Mouse (Mus musculus) midbrain, embryonic 15.5 days (tissue): ENCODE data around the gene Hspb8. TPM values are rescaled to one million over a fixed set of nuclear protein-coding genes. Genes with fewer than 3 reads are reported as not detected.
A peak's percentile ranks its signal among the peaks of the same experiment; 100 is the strongest.
"Not testable (repeated sequence)": the region's sequence is repeated elsewhere in the genome, so short reads cannot be mapped to it uniquely, and the experiment has no call there.

Source experiments
- ATAC-seq: fragments of 200-750 bp; cut with Nextera tagmentation; replicated peaks from 2 replicates; pipeline ENCODE4 v1.8.0; 2017; ENCODE audit warnings: moderate TSS enrichment
- H3K27ac ChIP-seq: fragments of 300-500 bp; sonication (generic); 2 replicates; pipeline ENCODE4 v1.5.1; 2015; ENCODE audit warnings: mild to moderate bottlenecking, inconsistent platforms
- H3K27me3 ChIP-seq: fragments of 300-500 bp; sonication (generic); replicated peaks from 2 replicates; pipeline ENCODE4 v1.6.1; 2015; ENCODE audit warnings: inconsistent platforms
- H3K36me3 ChIP-seq: fragments of 300-500 bp; sonication (generic); replicated peaks from 2 replicates; pipeline ENCODE4 v1.6.1; 2015; ENCODE audit warnings: inconsistent platforms
- H3K4me1 ChIP-seq: fragments of 300-500 bp; sonication (generic); 2 replicates; pipeline ENCODE4 v1.6.1; 2015; ENCODE audit warnings: inconsistent platforms
- H3K4me2 ChIP-seq: fragments of 300-500 bp; sonication (generic); 2 replicates; pipeline ENCODE4 v1.6.1; 2015; ENCODE audit warnings: inconsistent platforms, mild to moderate bottlenecking, moderate library complexity
- H3K4me3 ChIP-seq: fragments of 300-500 bp; sonication (generic); 2 replicates; pipeline ENCODE4 v1.5.1; 2015; ENCODE audit warnings: mild to moderate bottlenecking, inconsistent platforms
- H3K9ac ChIP-seq: fragments of 300-500 bp; sonication (generic); 2 replicates; pipeline ENCODE4 v1.6.1; 2015; ENCODE audit warnings: mild to moderate bottlenecking, inconsistent platforms
- H3K9me3 ChIP-seq: fragments of 300-500 bp; sonication (generic); 2 replicates; pipeline ENCODE4 v1.6.1; 2016; ENCODE audit warnings: inconsistent platforms
- WGBS: fragments of 180-500 bp; shearing (Covaris S2); methylation state at CpG from one replicate; pipeline ENCODE4 v1.1.7; 2015; ENCODE audit warnings: mixed read lengths; 5-methylcytosine and 5-hydroxymethylcytosine counted together
- polyA plus RNA-seq: library from polyadenylated mRNA; unstranded; fragments of >200 nt; fragmentation: Nextera tagmentation; extraction: Ambion mirVana; gene quantifications from 2 replicates; pipeline ENCODE4 v1.2.1, GENCODE M21; 2015

The Hspb8 gene
- polyA plus RNA-seq, 1 experiment from 2014 or later, result 3.9 TPM

- WGBS, result 57% methylated on average over 10 of the region's 10 CpGs
- H3K9me3 ChIP-seq, result no peaks in the 10 kb centered on the region
- no peak overlapping the region for H3K4me2 ChIP-seq
- H3K27me3 ChIP-seq, result no peaks in the 10 kb centered on the region
- H3K4me3 ChIP-seq, result no peak overlapping the region
- H3K9ac ChIP-seq, result no peak overlapping the region
- no peak for ATAC-seq
- H3K4me1 ChIP-seq, result peaks cover 11% of the 10 kb centered on the region
- 0 out of 2 replicates have a peak, but pooled peaks cover 3% of the 10 kb centered on the region for H3K36me3 ChIP-seq
- H3K27ac ChIP-seq, result no peak overlapping the region
Observed at GRCm38 (mm10) chr5:116445634-116446367, 23.1 kb upstream of the Hspb8 start.

- H3K4me2 ChIP-seq, result no peak overlapping the region
- H3K9me3 ChIP-seq, result no peaks in the 10 kb centered on the region
- no peak overlapping the region for H3K4me3 ChIP-seq
- 0 out of 2 replicates have a peak overlapping the region, but pooled peaks have one; percentile 42 for H3K27ac ChIP-seq
- 66% methylated on average over 27 of the region's 27 CpGs for WGBS
- peaks cover 11% of the 10 kb centered on the region for H3K4me1 ChIP-seq
- no peak overlapping the region for H3K9ac ChIP-seq
- H3K27me3 ChIP-seq, result no peaks in the 10 kb centered on the region
- ATAC-seq, result no peak
- H3K36me3 ChIP-seq, result 0 out of 2 replicates have a peak, but pooled peaks cover 2% of the 10 kb centered on the region
Observed at GRCm38 (mm10) chr5:116444517-116444916, 21.9 kb upstream of the Hspb8 start.

GRCm38 (mm10) chr5:116443459-116443940 is 20.8 kb upstream of the Hspb8 start:
- H3K4me2 ChIP-seq, result no peak overlapping the region
- WGBS, result 58% methylated on average over 8 of the region's 8 CpGs
- H3K9ac ChIP-seq, result no peak overlapping the region
- no peaks in the 10 kb centered on the region for H3K27me3 ChIP-seq
- H3K27ac ChIP-seq, result peak overlapping the region; percentile 42
- ATAC-seq, result no peak
- H3K4me3 ChIP-seq, result no peak overlapping the region
- H3K36me3 ChIP-seq, result 0 out of 2 replicates have a peak, but pooled peaks cover 2% of the 10 kb centered on the region
- H3K4me1 ChIP-seq, result peaks cover 11% of the 10 kb centered on the region
- H3K9me3 ChIP-seq, result no peaks in the 10 kb centered on the region

GRCm38 (mm10) chr5:116442697-116443458 is 20.2 kb upstream of the Hspb8 start:
- Histone ChIP-seq H3K9me3 (no peaks in the 10 kb centered on the region), H3K27me3 (no peaks in the 10 kb centered on the region), H3K36me3 (0 out of 2 replicates have a peak, but pooled peaks cover 2% of the 10 kb centered on the region), H3K4me3 (no peak overlapping the region), H3K4me1 (peaks cover 11% of the 10 kb centered on the region), H3K4me2 (no peak overlapping the region), H3K9ac (no peak overlapping the region), H3K27ac (no peak overlapping the region; the same call in 1 of the 2 replicates)
- no peak for ATAC-seq
- WGBS, result 77% methylated on average over 7 of the region's 7 CpGs

GRCm38 (mm10) chr5:116440251-116440650 is 17.6 kb upstream of the Hspb8 start:
- ATAC-seq, result no peak
- Histone ChIP-seq H3K36me3 (0 out of 2 replicates have a peak, but pooled peaks cover 2% of the 10 kb centered on the region), H3K27ac (no peak overlapping the region), H3K4me3 (no peak overlapping the region), H3K9ac (no peak overlapping the region), H3K4me2 (no peak overlapping the region), H3K27me3 (no peaks in the 10 kb centered on the region), H3K9me3 (no peaks in the 10 kb centered on the region), H3K4me1 (peaks cover 6% of the 10 kb centered on the region; the same call in 1 of the 2 replicates)
- WGBS, result 72% methylated on average over 4 of the region's 4 CpGs

GRCm38 (mm10) chr5:116438328-116438727 is 15.7 kb upstream of the Hspb8 start:
- Histone ChIP-seq H3K9ac (no peak overlapping the region), H3K9me3 (no peaks in the 10 kb centered on the region), H3K4me2 (no peak overlapping the region), H3K27ac (no peak overlapping the region), H3K4me1 (peaks cover 3% of the 10 kb centered on the region; the same call in 1 of the 2 replicates), H3K27me3 (no peaks in the 10 kb centered on the region), H3K36me3 (no peaks in the 10 kb centered on the region), H3K4me3 (no peak overlapping the region)
- WGBS, result 32% methylated on average over 4 of the region's 4 CpGs
- no peak for ATAC-seq

- ATAC-seq, result no peak
- Histone ChIP-seq H3K4me1 (no peaks in the 10 kb centered on the region), H3K9ac (no peak overlapping the region), H3K27me3 (no peaks in the 10 kb centered on the region), H3K36me3 (no peaks in the 10 kb centered on the region), H3K4me3 (no peak overlapping the region), H3K9me3 (no peaks in the 10 kb centered on the region), H3K27ac (no peak overlapping the region), H3K4me2 (no peak overlapping the region)
Observed at GRCm38 (mm10) chr5:116436117-116436516, 13.5 kb upstream of the Hspb8 start.

- H3K27ac ChIP-seq, result no peak overlapping the region
- no peak for ATAC-seq
- WGBS, result 56% methylated on average over 13 of the region's 13 CpGs
Observed at GRCm38 (mm10) chr5:116434976-116435850, 12.5 kb upstream of the Hspb8 start.

GRCm38 (mm10) chr5:116432871-116433270 is 10.2 kb upstream of the Hspb8 start:
- Histone ChIP-seq H3K27me3 (no peaks in the 10 kb centered on the region), H3K36me3 (no peaks in the 10 kb centered on the region), H3K4me2 (no peak overlapping the region), H3K4me3 (no peak overlapping the region), H3K4me1 (no peaks in the 10 kb centered on the region), H3K9me3 (no peaks in the 10 kb centered on the region), H3K27ac (no peak overlapping the region), H3K9ac (no peak overlapping the region)
- 54% methylated on average over 7 of the region's 7 CpGs for WGBS
- no peak for ATAC-seq

More at GRCm38 (mm10) chr5:116434976-116435850, 12.5 kb upstream of the Hspb8 start:
- no peak overlapping the region for H3K4me3 ChIP-seq
- H3K4me2 ChIP-seq, result no peak overlapping the region
- no peaks in the 10 kb centered on the region for H3K4me1 ChIP-seq
- no peaks in the 10 kb centered on the region for H3K36me3 ChIP-seq
- no peak overlapping the region for H3K9ac ChIP-seq
- H3K9me3 ChIP-seq, result no peaks in the 10 kb centered on the region
- no peaks in the 10 kb centered on the region for H3K27me3 ChIP-seq

GRCm38 (mm10) chr5:116426701-116427100 is 4.0 kb upstream of the Hspb8 start:
- Histone ChIP-seq H3K9ac (no peak overlapping the region), H3K36me3 (no peaks in the 10 kb centered on the region), H3K4me3 (no peak overlapping the region), H3K4me1 (peaks cover 13% of the 10 kb centered on the region), H3K27me3 (no peaks in the 10 kb centered on the region; the same call in 1 of the 2 replicates), H3K4me2 (no peak overlapping the region), H3K9me3 (no peaks in the 10 kb centered on the region), H3K27ac (no peak overlapping the region)
- 87% methylated on average over 2 of the region's 2 CpGs for WGBS
- no peak for ATAC-seq

GRCm38 (mm10) chr5:116425709-116426108 is 3.0 kb upstream of the Hspb8 start:
- ATAC-seq, H3K27me3 ChIP-seq, H3K36me3 ChIP-seq, H3K9ac ChIP-seq, H3K27ac ChIP-seq, H3K4me2 ChIP-seq, H3K4me3 ChIP-seq, H3K9me3 ChIP-seq: not testable (repeated sequence)
- WGBS, result 82% methylated on average over 3 of the region's 3 CpGs
- peaks cover 16% of the 10 kb centered on the region for H3K4me1 ChIP-seq

- Histone ChIP-seq H3K9me3 (no peaks in the 10 kb centered on the region), H3K9ac (no peak overlapping the region), H3K27me3 (no peaks in the 10 kb centered on the region; the same call in 1 of the 2 replicates), H3K4me1 (peaks cover 20% of the 10 kb centered on the region), H3K36me3 (no peaks in the 10 kb centered on the region), H3K4me2 (no peak overlapping the region), H3K4me3 (no peak overlapping the region), H3K27ac (no peak overlapping the region)
- no peak for ATAC-seq
- WGBS, result 71% methylated on average over 7 of the region's 7 CpGs
Observed at GRCm38 (mm10) chr5:116425273-116425672, 2.6 kb upstream of the Hspb8 start.
